Mouse (Mus musculus) mammary gland, adult 2 months (tissue): ENCODE results near the gene Acot5. TPM values are rescaled to one million over a fixed set of nuclear protein-coding genes. Genes with fewer than 3 reads are reported as not detected.

Experiments used
- polyA plus RNA-seq: library from polyadenylated mRNA; depleted of rRNA; stranded (reverse); fragments of >200 nt; gene quantifications from 2 replicates; pipeline ENCODE4 v1.2.3, GENCODE M21; 2012; ENCODE audit warnings: low replicate concordance; rRNA removed

Gene Acot5
- 0.08 TPM in 1 of 2 replicates, not detected in the other for polyA plus RNA-seq

GRCm38 (mm10) chr12:84068986-84069385 is at the start of gene Acot5:
Gene Acot5 (plus strand): TSS chr12:84069325.

GRCm38 (mm10) chr12:84038241-84038640 is 30.9 kb upstream of the Acot5 start, which contains the start of gene Acot4:
Gene Acot4 (plus strand): TSS chr12:84038379.

GRCm38 (mm10) chr12:84038691-84039111 is 30.4 kb upstream of the Acot5 start, which contains the start of gene Gm49366:
Gene Gm49366 (plus strand): TSS chr12:84038935.

GRCm38 (mm10) chr12:84051937-84052474 is 17.1 kb upstream of the Acot5 start, which contains the start of gene Acot3:
Gene Acot3 (plus strand): TSS chr12:84052144.

GRCm38 (mm10) chr12:84100604-84101492 is 31.7 kb downstream of the Acot5 start, which contains the start of gene Acot6:
Gene Acot6 (plus strand): TSS chr12:84100654.

GRCm38 (mm10) chr12:84114153-84114994 is 45.2 kb downstream of the Acot5 start, which contains the start of gene Dnal1:
Gene Dnal1 (plus strand): TSS chr12:84114366.

Other genes with a start within 250 kb of the Acot5 start
- 58.2 and 70.4 TPM in 2 replicates for gene Numb, start 147.4 kb upstream of the Acot5 start, polyA plus RNA-seq
- gene Riox1, start 118.7 kb upstream of the Acot5 start, polyA plus RNA-seq: 7.2 and 25.1 TPM in 2 replicates
- gene Heatr4, start 84.5 kb upstream of the Acot5 start, polyA plus RNA-seq: not detected in 2 replicates
- gene Acot2, start 81.5 kb upstream of the Acot5 start, polyA plus RNA-seq: 14.3 and 32.4 TPM in 2 replicates
- gene Acot1, start 59.8 kb upstream of the Acot5 start, polyA plus RNA-seq: 11.4 and 23.0 TPM in 2 replicates
- gene Acot4, start 30.9 kb upstream of the Acot5 start, polyA plus RNA-seq: 2.0 and 8.2 TPM in 2 replicates
- 0.43 TPM in 1 of 2 replicates, not detected in the other for gene Gm49366, start 30.4 kb upstream of the Acot5 start, polyA plus RNA-seq
- gene Acot3, start 17.2 kb upstream of the Acot5 start, polyA plus RNA-seq: not detected in 2 replicates
- 4.1 and 4.4 TPM in 2 replicates for gene Acot6, start 31.3 kb downstream of the Acot5 start, polyA plus RNA-seq
- gene Dnal1, start 45.0 kb downstream of the Acot5 start, polyA plus RNA-seq: 2.0 and 3.9 TPM in 2 replicates
- 0.14 and 0.23 TPM in 2 replicates for gene Pnma1, start 79.2 kb downstream of the Acot5 start, polyA plus RNA-seq
- gene Elmsan1, start 149.6 kb downstream of the Acot5 start, polyA plus RNA-seq: 16.9 and 31.0 TPM in 2 replicates
- gene Ptgr2, start 215.9 kb downstream of the Acot5 start, polyA plus RNA-seq: 9.0 and 17.3 TPM in 2 replicates
- 14.3 and 25.5 TPM in 2 replicates for gene Zfp410, start 247.5 kb downstream of the Acot5 start, polyA plus RNA-seq